Mouse (Mus musculus) CD4-positive, CD25-positive, alpha-beta regulatory T cell (primary cell): Measurements from ENCODE around the gene Chmp5. TPM values are rescaled to one million over a fixed set of nuclear protein-coding genes. Genes with fewer than 3 reads are reported as not detected.

Experiments used
- polyA plus RNA-seq: library from polyadenylated mRNA; unstranded; fragments of 100-300 nt; shearing (Covaris generic); gene quantifications from one replicate; pipeline ENCODE4 v1.2.1, GENCODE M21; 2017

Chmp5 gene
- polyA plus RNA-seq, result 85.2 TPM

DNA sequence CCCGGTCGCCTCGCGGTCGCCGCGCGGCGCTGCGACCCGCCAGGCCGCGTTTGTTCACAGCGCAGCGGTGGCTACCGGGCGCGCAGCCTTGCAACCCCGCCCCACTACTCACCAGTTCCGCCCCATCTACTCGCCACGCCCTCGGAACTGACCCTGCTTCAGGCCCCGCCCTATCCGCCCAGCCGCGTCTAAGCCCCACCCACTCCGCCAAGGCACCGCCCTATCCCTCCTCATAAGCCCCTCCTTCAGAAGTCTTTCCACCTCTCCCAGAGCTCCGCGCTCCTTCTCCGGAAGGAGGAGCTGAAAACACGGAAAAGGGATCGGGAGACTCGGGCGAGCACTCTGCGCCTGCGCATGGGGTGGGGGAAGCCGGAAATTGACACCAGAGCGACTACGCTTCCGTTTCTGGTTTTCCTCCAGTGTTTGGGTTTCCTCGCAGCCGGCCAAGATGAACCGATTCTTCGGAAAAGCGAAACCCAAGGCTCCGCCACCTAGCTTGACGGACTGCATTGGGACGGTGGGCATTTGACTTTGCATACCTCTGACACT is at the start of gene Chmp5, which contains the start of gene Bag1:
Gene Chmp5 (plus strand): TSS at position 248 of the 549 bp plus-strand sequence.
Gene Bag1 (minus strand): TSS at position 135 of the 549 bp plus-strand sequence.

DNA sequence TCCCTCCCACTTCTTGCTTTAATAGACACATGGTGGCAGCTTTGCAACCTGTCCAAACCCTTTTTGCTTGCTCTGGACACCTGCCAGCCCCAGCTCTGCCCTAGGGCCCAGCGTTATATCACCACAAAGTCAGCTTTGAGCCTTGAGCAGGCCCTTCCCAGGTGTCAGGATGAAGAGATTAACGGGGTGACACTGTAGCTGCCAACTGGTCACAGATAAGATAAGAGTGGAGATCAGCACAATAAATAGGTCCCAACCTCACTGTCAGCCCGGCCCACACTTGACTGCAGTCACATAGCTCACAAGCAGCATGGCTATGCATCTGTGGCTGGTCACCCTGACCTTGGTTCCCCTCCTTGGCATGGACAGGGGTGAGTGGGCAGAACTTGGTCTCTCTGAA is 28.4 kb upstream of the Chmp5 start, which contains the start of gene Spink4:
Gene Spink4 (plus strand): TSS at position 268 of the 400 bp plus-strand sequence.

DNA sequence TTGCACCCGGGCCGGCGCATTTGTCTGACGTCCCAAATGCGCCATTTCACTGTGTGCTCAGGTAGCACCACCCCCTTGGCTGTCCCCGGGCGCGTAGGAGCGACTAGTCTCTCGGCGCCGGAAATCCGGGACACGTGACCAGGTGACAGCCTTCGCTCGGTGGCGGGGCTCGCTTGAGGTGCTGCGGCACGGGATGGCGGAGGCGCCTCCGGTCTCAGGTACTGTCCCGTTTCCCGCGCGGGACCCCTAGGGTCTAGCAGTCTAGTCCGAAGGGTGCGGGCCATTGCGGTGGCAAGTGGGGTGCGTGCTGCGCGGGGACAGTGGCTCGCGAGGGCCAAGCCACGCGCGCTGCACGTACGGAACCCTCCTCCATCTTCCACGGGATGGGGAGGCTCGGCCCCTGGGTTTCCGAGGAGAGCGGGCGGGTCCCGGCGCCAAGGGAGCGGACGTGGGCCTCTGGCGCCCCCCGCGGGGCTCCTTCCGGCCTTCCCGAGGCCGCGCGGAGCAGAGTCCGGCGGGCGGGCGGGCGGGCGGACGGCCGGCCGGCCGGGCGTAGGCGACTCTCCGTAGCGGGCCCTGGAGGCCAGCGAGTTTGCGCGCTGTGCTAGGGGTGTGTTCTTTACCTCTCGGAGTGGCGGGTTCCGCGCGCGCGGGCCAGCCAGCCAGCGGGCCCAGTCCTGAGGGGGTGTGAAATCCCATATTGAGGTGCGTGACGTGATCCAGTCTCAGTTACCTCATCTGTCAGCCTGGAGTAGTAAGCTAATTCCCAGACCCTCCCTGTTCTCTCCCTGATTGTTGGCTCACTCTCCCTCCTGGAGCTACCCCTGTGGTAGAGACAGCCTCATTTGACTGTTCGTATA is 22.9 kb downstream of the Chmp5 start, which contains the start of gene Nfx1:
Gene Nfx1 (plus strand): TSS at position 65 of the 860 bp plus-strand sequence.

Other genes starting within 250 kb of the Chmp5 start
- gene Aptx, start 245.2 kb upstream of the Chmp5 start, polyA plus RNA-seq, result 31.1 TPM
- 252 TPM for gene Dnaja1, start 226.3 kb upstream of the Chmp5 start, polyA plus RNA-seq
- gene Smu1, start 190.5 kb upstream of the Chmp5 start, polyA plus RNA-seq, result 135 TPM
- gene B4galt1, start 94.4 kb upstream of the Chmp5 start, polyA plus RNA-seq, result 75.9 TPM
- gene Spink4, start 28.4 kb upstream of the Chmp5 start, polyA plus RNA-seq, result not detected
- gene Bag1, start 113 bp upstream of the Chmp5 start, polyA plus RNA-seq, result 207 TPM
- 110 TPM for gene Nfx1, start 22.5 kb downstream of the Chmp5 start, polyA plus RNA-seq
- gene Aqp7, start 99.7 kb downstream of the Chmp5 start, polyA plus RNA-seq, result 0.11 TPM
- gene Aqp3, start 149.8 kb downstream of the Chmp5 start, polyA plus RNA-seq, result 14.7 TPM
- 53.1 TPM for gene Nol6, start 176.0 kb downstream of the Chmp5 start, polyA plus RNA-seq
- gene Ube2r2, start 187.3 kb downstream of the Chmp5 start, polyA plus RNA-seq, result 158 TPM